Mouse (Mus musculus) forebrain, postnatal 0 days (tissue): Measurements from ENCODE around the gene Olfr961. TPM values are rescaled to one million over a fixed set of nuclear protein-coding genes. Genes with fewer than 3 reads are reported as not detected.

Experiments used
- ATAC-seq: fragments of 200-750 bp; cut with Nextera tagmentation; 2 replicates; pipeline ENCODE4 v1.8.0; 2017; ENCODE audit warnings: mild to moderate bottlenecking, moderate library complexity
- DNase-seq: peaks from one replicate; pipeline ENCODE4 v3.0.0-alpha.2; 2015
- H3K27ac ChIP-seq: fragments of 300-500 bp; sonication (generic); 2 replicates; pipeline ENCODE4 v1.5.1; 2014; ENCODE audit warnings: low read depth, mild to moderate bottlenecking, antibody characterized with exemption, low read length, moderate library complexity, mixed read lengths
- H3K27me3 ChIP-seq: fragments of 300-500 bp; sonication (generic); 2 replicates; pipeline ENCODE4 v1.6.1; 2014; ENCODE audit warnings: mild to moderate bottlenecking, low read length, mixed read lengths; ENCODE audit not compliant: insufficient read depth
- H3K36me3 ChIP-seq: fragments of 300-500 bp; sonication (generic); 2 replicates; pipeline ENCODE4 v1.6.1; 2014; ENCODE audit warnings: mild to moderate bottlenecking, moderate library complexity; ENCODE audit not compliant: insufficient read depth
- H3K4me1 ChIP-seq: fragments of 300-500 bp; sonication (generic); 2 replicates; pipeline ENCODE4 v1.6.1; 2014; ENCODE audit warnings: antibody characterized with exemption; ENCODE audit not compliant: insufficient read depth
- H3K4me2 ChIP-seq: fragments of 300-500 bp; sonication (generic); 2 replicates; pipeline ENCODE4 v1.6.1; 2014; ENCODE audit warnings: low read depth, mild to moderate bottlenecking, moderate library complexity
- H3K4me3 ChIP-seq: fragments of 300-500 bp; sonication (generic); 2 replicates; pipeline ENCODE4 v1.5.1; 2014; ENCODE audit warnings: low read depth, low read length, mixed read lengths
- H3K9ac ChIP-seq: fragments of 300-500 bp; sonication (generic); 2 replicates; pipeline ENCODE4 v1.6.1; 2014; ENCODE audit warnings: mild to moderate bottlenecking
- H3K9me3 ChIP-seq: fragments of 300-500 bp; sonication (generic); 2 replicates; pipeline ENCODE4 v1.6.1; 2016; ENCODE audit warnings: low read length
- CTCF ChIP-seq: sonication (generic); IDR thresholded peaks from 2 replicates; pipeline ENCODE4 v1.5.1; 2016; ENCODE audit warnings: antibody characterized with exemption, control low read depth, low read depth
- WGBS: fragments of 180-500 bp; shearing (Covaris S2); extraction: QIAGEN DNeasy Blood & Tissue Kit; methylation state at CpG from one replicate; pipeline ENCODE4 v1.1.7; 2014; 5-methylcytosine and 5-hydroxymethylcytosine counted together
- polyA plus RNA-seq: library from polyadenylated mRNA; unstranded; fragments of >200 nt; fragmentation: Nextera tagmentation; extraction: Ambion mirVana; gene quantifications from 2 replicates; pipeline ENCODE4 v1.2.1, GENCODE M21; 2015
- total RNA-seq: library from RNA; depleted of rRNA; stranded (reverse); fragments of >200 nt; gene quantifications from 2 replicates; pipeline ENCODE4 v1.2.3, GENCODE M21; 2014; rRNA removed

The Olfr961 gene
- total RNA-seq (not detected in 2 replicates), polyA plus RNA-seq (not detected in 2 replicates)

DNA sequence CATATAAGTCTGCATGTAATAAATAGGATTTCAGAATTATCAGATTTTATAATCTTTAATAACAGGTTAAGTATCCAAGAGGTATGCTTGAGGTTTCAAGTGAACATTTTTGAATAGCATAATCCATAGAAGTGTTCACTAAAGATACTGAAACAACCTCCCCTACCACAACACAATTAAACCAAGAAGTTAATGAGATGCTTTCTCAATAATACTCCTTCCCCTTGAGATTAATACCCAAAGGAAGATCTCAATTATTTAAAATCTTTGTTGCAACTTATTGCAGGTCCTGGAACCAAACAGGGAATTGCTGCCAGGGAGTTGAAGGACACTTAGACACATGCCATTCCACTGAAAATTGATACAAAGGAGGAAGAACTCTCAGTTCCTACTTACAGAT, at the start of gene Olfr961:
Olfr961 (plus strand) TSS at position 301 of the 400 bp plus-strand sequence.
- TF ChIP-seq CTCF = no peak
- H3K27ac ChIP-seq = no peak within 1 kb of the TSS
- no peak for ATAC-seq

DNA sequence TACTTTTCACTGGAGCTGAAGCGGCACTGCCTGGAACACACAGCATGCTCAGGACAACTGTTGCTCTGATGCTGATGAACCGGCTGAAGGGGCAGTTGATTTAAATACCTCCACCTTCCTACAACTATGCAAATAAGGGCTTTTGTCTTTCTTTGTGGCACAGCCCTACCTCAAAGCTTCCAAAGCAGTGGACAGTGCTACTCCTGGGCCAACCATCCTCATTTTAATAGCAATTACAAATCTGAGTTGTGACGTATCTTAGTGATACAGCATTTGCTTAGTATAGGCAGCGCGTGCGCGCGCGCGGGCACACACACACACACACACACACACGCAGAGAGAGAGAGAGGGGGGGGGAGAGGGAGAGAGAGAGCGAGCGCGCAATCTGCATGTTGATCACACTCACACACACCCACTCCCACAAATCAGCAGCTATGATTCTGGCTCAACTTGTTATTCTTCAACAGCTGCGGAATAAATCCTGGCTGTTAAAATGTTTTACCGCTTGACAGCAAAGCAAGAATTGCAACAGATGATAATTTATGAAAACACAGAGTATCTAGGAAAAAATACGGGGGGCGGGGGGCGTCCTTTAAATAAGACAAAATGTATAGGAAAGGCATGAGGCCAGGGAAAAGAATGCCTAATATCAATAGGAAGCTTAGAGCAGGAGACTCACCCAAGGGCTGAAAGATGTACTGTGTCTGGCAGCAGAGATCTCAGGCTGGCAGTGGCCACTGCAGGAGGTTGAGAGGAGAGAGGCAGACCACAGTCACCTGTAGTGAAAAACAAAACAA, 42.2 kb upstream of the Olfr961 start:
- ATAC-seq = peak; percentile 96
- DNase-seq = peak; percentile 85
- peak overlapping the region; percentile 51 for H3K9ac ChIP-seq
- no peaks in the 10 kb centered on the region for H3K4me1 ChIP-seq
- H3K4me3 ChIP-seq = peak overlapping the region; percentile 36
- H3K36me3 ChIP-seq = no peaks in the 10 kb centered on the region
- H3K9me3 ChIP-seq = no peaks in the 10 kb centered on the region
- peak overlapping the region; percentile 54 for H3K27ac ChIP-seq
- peak overlapping the region; percentile 68 for H3K4me2 ChIP-seq
- no peaks in the 10 kb centered on the region for H3K27me3 ChIP-seq
- no peak for TF ChIP-seq CTCF
- WGBS = under 1% methylated on average over 19 of the region's 19 CpGs

More for the DNA sequence above, at the start of gene Olfr961:
- no peak within 1 kb of the TSS for H3K9ac ChIP-seq
- no peaks in the 10 kb centered on the region for H3K4me1 ChIP-seq
- no peaks in the 10 kb centered on the region for H3K9me3 ChIP-seq
- DNase-seq = no peak
- no peak within 1 kb of the TSS for H3K4me3 ChIP-seq
- no peaks in the 10 kb centered on the region for H3K36me3 ChIP-seq
- H3K27me3 ChIP-seq = no peaks in the 10 kb centered on the region
- H3K4me2 ChIP-seq = no peak within 1 kb of the TSS

DNA sequence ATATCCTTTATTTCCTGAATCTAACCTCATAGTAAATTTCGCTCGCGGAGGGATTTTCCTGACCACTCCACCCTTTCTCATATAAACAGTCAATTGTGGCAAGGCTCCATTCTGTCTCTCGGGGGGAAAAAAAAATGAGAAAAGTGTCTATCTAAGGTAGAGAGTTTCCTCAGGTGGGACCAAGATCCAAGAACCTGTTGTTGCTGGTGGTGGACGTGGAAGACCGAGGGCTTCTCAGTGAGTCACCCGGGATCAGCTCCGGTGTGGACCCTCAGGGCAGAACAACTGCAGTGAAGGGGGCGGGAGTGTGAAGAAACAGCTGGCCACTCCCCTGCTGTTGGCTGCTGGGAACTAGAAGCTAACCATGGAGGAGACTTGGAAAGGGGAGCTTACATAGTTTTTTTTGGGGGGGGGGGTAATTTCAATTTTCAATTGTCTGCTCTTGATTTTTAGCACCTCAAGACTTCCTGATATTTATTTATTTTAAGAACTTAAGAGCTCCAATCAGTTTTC, 41.5 kb upstream of the Olfr961 start:
- peak overlapping the region; percentile 54 for H3K27ac ChIP-seq
- under 1% methylated on average over 9 of the region's 9 CpGs for WGBS
- H3K9me3 ChIP-seq = no peaks in the 10 kb centered on the region
- DNase-seq (peak; percentile 22), ATAC-seq (peak; percentile 47; the same call in 1 of the 2 replicates)
- H3K36me3 ChIP-seq = no peaks in the 10 kb centered on the region
- H3K9ac ChIP-seq = peak overlapping the region; percentile 51
- no peaks in the 10 kb centered on the region for H3K27me3 ChIP-seq
- TF ChIP-seq CTCF = 0 out of 2 replicates have a peak, but pooled peaks have one; percentile 9
- H3K4me3 ChIP-seq = peak overlapping the region; percentile 36
- H3K4me2 ChIP-seq = peak overlapping the region; percentile 68
- H3K4me1 ChIP-seq = no peaks in the 10 kb centered on the region

DNA sequence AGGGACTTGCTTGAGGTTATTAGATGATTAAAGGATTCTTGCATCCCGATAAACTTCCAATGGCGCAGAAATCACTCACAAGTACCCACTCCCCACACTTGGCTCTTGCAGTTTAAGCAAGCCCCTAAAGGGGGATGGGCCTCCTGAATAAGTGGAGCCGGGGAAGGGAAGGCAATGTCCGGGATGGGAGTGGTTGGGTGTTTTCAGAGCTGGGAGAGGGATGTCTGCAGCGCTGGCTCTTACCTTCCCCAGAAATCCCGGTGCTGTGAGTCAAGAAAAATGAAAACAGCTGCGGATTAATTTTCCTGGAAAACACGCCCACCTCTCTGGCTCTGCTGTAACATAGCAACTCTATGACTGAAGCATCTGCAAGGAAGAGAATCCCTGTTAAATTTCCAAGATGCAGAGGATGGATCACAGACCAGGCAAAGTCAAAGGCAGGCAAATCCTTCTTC, 40.9 kb upstream of the Olfr961 start, which contains the start of gene AW551984:
AW551984 (minus strand) TSS at position 405 of the 455 bp plus-strand sequence.
- H3K4me3 ChIP-seq = peak within 1 kb of the TSS; percentile 36
- no peaks in the 10 kb centered on the region for H3K9me3 ChIP-seq
- H3K27me3 ChIP-seq = no peaks in the 10 kb centered on the region
- H3K4me2 ChIP-seq = peak within 1 kb of the TSS; percentile 68
- no peaks in the 10 kb centered on the region for H3K36me3 ChIP-seq
- WGBS = 3% methylated on average over 8 of the region's 8 CpGs
- peak within 1 kb of the TSS; percentile 64 for H3K27ac ChIP-seq
- ATAC-seq (peak; percentile 25; the same call in 1 of the 2 replicates), DNase-seq (peak; percentile 49)
- H3K9ac ChIP-seq = peak within 1 kb of the TSS; percentile 51
- H3K4me1 ChIP-seq = no peaks in the 10 kb centered on the region
- TF ChIP-seq CTCF = no peak

DNA sequence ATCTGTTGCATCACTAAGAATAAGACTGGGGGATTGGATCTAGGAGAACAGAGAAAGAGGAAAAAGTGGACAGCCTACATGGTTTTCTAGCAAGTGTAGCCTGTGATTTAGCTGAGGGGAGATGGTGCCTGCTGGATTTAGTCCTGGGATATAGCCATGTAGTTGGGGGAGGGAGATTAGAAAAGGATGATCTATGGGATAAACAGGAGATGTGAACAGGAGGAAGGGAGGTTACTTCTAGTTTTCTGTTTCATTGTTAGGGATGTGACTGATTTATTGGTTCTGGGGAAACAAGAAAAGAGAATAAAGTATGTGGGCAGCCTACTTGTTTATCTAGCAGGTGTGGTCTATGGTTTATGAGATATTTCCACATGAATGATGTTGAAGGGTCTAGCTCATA, 36.4 kb upstream of the Olfr961 start:
- no peaks in the 10 kb centered on the region for H3K36me3 ChIP-seq
- no peaks in the 10 kb centered on the region for H3K4me1 ChIP-seq

DNA sequence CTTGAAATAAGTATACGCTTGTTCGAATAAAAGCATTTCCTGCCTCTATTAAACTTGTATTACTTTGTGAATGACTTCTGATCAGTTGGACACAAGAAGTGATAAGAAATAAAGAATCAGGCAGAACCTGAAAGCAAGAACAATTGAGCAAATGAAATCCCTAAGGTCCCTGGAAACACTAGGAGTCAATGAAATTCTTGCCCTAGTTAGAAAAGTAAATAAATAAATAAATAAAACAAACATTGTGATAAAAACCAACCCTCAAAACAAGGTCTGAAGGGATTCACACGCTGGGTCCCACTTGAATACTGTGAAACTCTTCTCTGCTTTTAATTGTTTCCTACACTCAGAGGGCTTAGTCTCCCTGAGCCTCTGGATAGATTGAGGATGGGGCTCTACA, 34.5 kb upstream of the Olfr961 start, which contains the start of gene Olfr148:
Olfr148 (plus strand) TSS at position 301 of the 400 bp plus-strand sequence.
- DNase-seq = no peak
- no peak within 1 kb of the TSS for H3K4me3 ChIP-seq
- no peak for TF ChIP-seq CTCF
- no peak within 1 kb of the TSS for H3K27ac ChIP-seq
- H3K27me3 ChIP-seq = no peaks in the 10 kb centered on the region
- no peaks in the 10 kb centered on the region for H3K9me3 ChIP-seq
- H3K4me1 ChIP-seq = no peaks in the 10 kb centered on the region
- no peak within 1 kb of the TSS for H3K4me2 ChIP-seq
- 80% methylated on average over 3 of the region's 3 CpGs for WGBS
- H3K36me3 ChIP-seq = no peaks in the 10 kb centered on the region
- H3K9ac ChIP-seq = no peak within 1 kb of the TSS
- no peak for ATAC-seq

More for the DNA sequence above, 36.4 kb upstream of the Olfr961 start:
- ATAC-seq (no peak), DNase-seq (no peak)
- Histone ChIP-seq H3K27ac (no peak overlapping the region), H3K4me2 (no peak overlapping the region), H3K9ac (no peak overlapping the region), H3K9me3 (no peaks in the 10 kb centered on the region), H3K4me3 (no peak overlapping the region), H3K27me3 (no peaks in the 10 kb centered on the region)
- no peak for TF ChIP-seq CTCF

DNA sequence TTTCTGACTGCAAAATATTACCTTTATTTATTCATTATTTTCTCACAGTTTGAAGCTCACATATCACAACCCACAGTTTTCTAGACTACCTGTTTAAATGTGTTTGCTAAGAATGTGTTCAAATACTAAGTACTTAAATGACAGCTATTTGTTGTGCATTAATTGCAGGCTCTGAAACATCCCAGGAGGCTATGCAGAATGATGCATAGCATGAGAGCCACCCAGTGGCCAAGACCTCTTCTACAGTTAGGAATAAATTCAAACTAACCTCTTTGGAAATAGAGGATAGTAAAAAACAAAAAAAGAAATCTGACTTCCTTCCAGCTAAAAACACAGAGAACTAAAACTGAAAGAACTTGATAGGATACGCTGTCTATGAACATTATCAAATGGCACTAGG, 32.9 kb upstream of the Olfr961 start:
- Histone ChIP-seq H3K4me1 (no peaks in the 10 kb centered on the region), H3K36me3 (no peaks in the 10 kb centered on the region), H3K4me3 (no peak overlapping the region), H3K9me3 (no peaks in the 10 kb centered on the region), H3K9ac (no peak overlapping the region), H3K4me2 (no peak overlapping the region), H3K27ac (no peak overlapping the region), H3K27me3 (no peaks in the 10 kb centered on the region)
- ATAC-seq (no peak), DNase-seq (peak; percentile 67)
- WGBS = 45% methylated on average over 1 of the region's 1 CpGs
- peak; percentile 72 for TF ChIP-seq CTCF
